Mouse (Mus musculus) v-Abl transformed pro-B cells (cell line): Measurements from ENCODE around the gene Adamts9.

Source experiments
- in situ Hi-C, 2 experiments: fragments of 400-800 bp; cut with MboI; formaldehyde crosslinking; loops; one replicate each; pipeline ENCODE4 v1.15.1; 2025; ENCODE audit not compliant: unreplicated experiment in 2 of 2

Adamts9 gene

DNA sequence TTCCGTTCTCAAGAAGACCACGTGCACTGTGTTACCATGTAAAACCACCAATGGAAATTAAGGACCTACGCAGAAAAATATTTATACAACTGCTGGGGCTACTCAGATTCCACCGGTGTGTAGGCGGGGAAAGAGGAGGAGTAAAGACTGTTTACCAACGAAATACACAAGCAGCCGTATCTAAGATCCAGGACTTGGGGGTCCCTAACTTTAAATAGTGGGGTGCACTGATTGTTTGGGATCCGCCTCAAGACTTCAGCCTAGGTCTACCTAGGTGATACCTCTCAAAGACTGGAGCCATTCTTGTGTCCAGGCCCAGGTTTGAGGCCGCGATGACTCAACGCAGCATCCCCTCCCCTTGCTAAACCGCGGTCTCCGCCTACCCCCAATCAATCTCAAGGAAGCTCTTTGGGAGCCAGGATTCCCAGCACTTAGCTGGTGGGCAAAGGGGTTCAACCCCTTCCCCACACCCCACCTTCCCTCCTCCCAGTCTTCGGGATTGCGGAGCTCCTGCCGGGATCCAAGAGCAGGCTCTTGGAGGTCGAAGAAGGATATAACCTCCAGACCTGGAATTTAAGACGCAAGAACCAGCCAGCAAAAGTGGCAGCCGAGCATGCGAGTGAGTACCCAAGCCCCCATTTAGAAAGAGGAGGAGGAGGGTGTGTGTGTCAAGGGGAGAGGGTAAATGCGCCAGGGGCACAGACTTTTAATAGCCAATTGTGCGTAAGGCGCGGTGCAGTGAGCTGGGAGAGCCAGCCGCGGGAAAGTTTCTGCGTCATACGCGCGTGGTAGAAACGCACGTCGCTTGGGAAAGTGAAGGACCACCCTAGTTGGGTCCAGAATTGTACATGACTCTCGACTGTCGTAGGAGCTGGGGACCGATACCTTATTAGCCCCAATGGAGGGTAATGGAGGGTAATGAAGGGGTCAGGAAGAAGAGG lies 2.8 kb downstream of the Adamts9 start:
- in situ Hi-C loops, result no loop called here

GRCm38 (mm10) chr6:92928261-92928660 lies 15.0 kb downstream of the Adamts9 start:
- in situ Hi-C loops, result no loop called here

DNA sequence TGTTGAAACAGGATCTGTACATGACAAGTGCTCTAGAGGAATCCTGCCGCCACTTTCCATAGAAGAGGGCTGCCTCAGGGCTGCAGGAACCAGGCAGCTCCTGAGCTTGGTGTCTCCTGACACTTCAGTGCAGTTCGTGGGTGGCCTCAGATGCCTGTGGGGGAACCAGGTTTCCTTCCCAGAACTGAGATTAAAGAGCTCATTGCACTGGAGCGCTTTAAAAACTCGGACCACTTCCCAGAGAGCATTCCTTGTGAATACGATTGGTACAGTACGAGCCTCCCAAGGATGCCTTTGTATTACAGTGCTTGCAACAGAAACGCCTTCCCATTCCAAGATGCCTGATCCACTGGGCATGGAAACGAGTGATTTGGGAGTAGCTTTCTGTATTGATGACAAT lies 18.8 kb downstream of the Adamts9 start:
- in situ Hi-C loops, result no loop called here

DNA sequence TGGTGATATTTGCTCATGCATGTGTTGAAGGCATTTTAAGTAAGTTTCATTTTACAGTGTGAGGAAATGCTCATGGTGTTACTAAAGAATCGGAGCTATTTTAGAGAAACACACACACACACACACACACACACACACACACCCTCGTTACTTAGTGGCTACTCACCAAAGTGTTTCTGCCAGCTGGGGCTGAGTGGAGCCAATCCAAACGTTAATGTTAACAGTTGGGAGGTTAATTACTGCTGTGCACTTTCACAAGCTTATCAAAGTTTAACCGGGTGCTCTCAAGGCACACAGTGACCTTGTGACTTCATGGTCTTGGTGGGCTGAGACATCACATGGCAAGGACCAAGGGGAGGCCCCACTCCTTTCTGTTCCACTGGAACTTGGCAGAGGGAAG lies 21.4 kb downstream of the Adamts9 start:
- in situ Hi-C loops, result no loop called here

DNA sequence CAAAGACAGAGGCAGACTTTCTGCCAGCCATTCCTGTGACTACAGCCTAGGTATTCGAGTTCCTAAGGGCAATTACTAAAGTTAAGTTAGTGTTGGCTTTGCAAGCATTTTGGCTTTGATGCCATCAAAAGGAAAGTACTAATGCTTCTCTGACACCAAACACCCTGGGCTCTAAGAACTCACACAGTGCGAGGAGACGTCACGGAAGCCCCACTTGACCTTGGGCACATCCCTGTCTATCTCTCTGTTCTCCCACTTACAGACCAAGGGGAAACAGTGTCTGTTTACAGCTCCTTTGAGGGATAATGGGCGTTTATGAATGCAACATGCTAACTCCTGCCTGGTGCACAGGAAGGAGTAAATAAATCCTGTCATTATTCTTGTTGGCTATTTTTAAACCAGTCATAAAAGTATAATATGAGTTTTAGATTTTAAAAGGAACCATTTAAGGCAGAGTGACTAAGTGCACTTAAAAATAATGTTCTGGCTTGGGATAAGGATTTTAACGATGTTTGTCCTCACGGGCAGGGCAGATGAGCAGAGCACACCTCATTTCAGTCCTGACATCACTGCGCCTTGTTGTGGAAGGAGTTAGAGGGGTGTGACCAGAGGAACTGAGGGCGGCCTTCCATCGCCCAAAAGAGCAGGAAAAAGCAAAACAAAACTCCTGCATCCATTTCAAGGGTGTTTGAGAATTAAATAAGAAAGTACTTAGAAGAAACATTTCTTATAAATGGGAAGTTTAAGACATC lies 22.2 kb downstream of the Adamts9 start:
- in situ Hi-C loops, result no loop called here

DNA sequence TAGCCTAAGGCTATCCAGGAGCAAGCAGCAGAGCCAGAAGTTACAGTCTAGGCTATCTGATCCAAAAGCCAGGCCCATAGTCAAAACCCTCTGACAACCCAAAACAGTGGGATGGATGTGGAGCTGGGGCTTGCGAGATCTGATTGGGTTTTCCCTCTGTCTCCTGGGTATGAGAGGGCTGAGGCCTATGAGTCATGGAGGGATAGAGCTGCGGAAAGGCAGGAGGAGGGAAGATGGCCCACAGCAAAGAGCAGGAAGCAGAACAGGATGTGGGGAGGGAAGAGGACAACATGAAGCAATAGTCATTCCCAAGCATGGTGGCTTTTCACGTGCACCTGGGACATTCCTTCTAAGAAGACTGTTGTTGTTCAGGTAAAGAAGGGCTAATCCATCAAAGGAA lies 32.7 kb downstream of the Adamts9 start:
- in situ Hi-C loops, result no loop called here

- in situ Hi-C loops, result no loop called here
These were observed 33.9 kb downstream of the Adamts9 start for GRCm38 (mm10) chr6:92909361-92909760.

GRCm38 (mm10) chr6:92905922-92906321 lies 37.4 kb downstream of the Adamts9 start:
- in situ Hi-C loops, result no loop called here

- in situ Hi-C loops, result no loop called here
These were observed 38.8 kb downstream of the Adamts9 start for GRCm38 (mm10) chr6:92904491-92904890.

DNA sequence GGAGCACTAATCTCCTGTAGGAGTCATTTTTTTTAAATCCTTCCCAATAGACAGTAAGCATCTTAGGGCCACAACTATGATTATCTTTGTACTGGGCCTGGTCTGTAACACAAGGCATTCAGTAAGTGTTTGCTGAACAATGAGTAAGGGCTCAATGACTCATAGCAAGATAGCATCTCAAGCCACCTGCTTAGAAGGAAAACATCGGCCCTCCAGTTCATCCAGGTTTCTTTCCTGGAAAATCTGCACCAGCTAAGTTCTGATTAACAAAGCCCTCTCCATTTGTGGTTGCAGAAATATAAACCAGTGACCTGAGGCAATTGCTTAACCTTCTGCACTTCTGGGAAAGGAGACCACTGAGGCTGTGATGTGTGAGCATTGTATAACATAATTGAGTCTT lies 39.3 kb downstream of the Adamts9 start:
- in situ Hi-C loops, result no loop called here

DNA sequence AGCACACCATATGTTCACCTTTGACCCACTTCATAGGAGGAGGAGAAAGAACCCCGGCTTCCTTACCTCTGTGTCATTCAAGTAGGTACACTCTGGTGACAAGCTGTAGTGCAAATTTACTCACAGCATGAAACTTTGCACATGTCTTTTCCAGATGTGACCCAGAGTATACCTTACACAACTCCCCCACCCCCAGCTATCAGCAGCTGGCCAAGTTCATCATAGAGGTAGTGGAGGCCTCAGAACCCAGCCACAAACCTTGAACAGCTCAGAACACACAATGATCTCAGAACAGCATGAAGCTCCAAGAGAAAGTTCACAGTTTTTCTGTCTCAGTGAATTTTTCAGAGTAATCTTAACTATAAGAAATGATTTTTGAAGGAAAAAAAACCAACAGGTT lies 51.8 kb downstream of the Adamts9 start:
- in situ Hi-C loops, result no loop called here

DNA sequence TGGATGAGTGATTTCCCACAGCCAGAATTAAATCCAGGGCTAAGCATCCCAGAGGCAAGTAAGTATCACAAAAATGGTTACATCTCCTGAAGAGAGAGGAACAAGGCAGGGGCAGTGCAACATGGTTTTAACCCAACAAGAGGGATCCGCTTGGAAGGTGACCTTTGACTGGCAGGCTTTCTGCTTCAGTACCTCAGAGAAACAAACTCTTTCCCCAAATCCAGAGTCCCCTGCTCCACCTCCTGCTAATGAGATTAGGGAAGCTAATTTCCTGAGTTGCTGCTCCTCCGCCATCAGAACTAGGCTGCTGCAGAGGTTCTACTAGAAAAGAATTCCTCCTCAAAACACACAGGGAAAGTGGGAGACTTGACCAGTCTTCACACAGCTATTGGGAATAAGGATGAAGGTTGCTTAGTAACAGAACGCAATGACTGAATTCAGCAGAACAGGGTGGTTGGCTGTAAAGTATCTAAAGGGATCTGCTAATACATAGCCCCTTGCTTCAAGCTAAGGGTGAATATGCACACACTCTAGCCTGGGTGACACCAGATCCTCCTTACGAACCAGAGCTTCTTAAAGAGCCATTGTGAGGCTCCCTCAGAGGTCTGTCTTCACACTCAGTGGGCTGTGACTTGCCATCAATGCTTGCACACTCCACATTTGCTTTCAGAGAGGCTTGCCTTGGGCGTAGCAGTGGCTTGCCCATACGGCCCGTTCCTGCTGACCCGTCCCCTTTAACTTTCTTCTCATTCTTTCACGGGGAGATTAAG lies 60.0 kb downstream of the Adamts9 start:
- in situ Hi-C loops, result no loop called here

DNA sequence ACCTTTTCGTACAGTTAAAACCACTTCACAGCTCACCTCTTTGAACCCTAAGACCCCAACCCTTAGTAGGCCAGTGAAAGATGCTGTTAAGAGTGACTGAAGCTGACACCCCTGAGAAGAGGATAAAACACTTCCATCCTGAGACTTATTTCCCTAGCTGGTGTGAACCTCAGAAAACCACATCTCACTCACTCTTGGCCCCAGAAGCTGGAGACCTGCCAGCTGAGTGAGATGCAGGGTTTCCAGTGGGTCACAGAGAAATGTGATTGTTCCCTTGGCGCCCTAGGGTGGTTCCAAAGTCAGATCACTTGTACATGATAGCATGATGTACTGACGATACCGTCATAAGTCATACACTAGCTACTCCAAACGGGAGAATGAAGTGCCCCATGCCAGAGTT lies 60.8 kb downstream of the Adamts9 start:
- in situ Hi-C loops, result no loop called here

- in situ Hi-C loops, result no loop called here
These were observed 63.5 kb downstream of the Adamts9 start for GRCm38 (mm10) chr6:92879700-92880265.

- in situ Hi-C loops, result no loop called here
These were observed 64.5 kb downstream of the Adamts9 start for GRCm38 (mm10) chr6:92878771-92879170.

DNA sequence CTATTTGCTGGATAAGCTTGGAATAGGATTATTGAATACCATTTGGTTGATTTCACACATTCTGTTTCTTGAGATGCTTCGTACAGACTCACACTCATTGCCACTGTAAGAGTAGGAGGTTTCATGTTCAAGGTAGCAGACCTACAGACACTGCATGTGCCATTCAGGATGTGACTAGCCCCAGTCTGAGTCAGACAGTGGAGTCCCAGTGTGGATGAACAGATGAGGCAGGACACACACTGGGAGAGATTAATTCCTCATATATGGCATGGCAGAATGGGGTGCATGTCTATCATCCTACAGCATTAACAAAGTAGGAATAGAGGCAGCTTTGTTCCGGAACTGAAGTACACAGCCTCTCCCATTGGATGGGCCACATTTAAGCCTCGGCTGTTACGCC lies 66.1 kb downstream of the Adamts9 start:
- in situ Hi-C loops, result no loop called here

GRCm38 (mm10) chr6:92876121-92876520 lies 67.2 kb downstream of the Adamts9 start:
- in situ Hi-C loops, result no loop called here

DNA sequence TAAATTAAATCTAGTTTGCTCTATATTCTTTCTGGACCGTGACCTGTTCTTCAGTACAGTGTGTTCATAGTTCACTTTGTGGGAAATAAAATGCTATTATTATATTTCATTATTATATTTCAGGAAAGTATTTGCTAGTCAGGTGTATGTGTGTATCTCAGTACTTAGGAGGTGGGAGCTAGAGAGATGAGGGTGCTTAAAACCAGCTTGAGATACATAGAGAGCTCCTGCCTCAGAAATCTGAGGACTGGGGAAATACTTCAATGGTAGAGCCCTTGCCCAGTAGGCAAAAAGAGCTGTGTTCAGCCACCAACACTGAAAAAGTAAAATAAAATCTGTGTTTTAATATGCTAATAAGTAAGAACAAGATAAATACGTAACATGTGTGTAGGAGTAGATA lies 68.0 kb downstream of the Adamts9 start:
- in situ Hi-C loops, result no loop called here

DNA sequence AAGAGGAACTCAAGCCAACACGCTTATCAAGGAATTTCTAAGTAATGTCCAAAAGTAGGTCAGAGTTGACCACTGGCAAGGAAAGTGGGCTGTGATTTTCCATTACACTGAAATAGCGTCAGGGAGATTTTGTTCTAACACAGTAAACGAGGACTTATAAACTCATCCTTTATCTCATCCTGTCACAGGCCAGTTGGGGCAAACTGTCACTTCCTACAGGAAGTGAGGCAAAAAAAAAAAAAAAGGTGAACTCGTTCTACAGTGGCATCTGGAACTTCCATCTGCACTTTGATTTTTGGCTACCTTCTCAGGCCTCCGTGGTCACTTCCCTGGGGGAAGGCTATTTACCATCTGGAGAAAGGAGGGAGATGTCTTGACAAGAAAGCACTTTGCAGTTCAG lies 68.4 kb downstream of the Adamts9 start:
- in situ Hi-C loops, result no loop called here

- in situ Hi-C loops, result no loop called here
These were observed 70.5 kb downstream of the Adamts9 start for GRCm38 (mm10) chr6:92872766-92873165.

- in situ Hi-C loops, result no loop called here
These were observed 71.5 kb downstream of the Adamts9 start for GRCm38 (mm10) chr6:92871813-92872212.
